Mouse (Mus musculus) left cerebral cortex, postnatal 25 days (tissue): ENCODE results near the gene Olfr748. TPM values are rescaled to one million over a fixed set of nuclear protein-coding genes. Genes with fewer than 3 reads are reported as not detected.
"Not testable (repeated sequence)": the region's sequence is repeated elsewhere in the genome, so short reads cannot be mapped to it uniquely, and the experiment has no call there.

Experiments used
- DNase-seq, 2 experiments: peaks; one replicate each; pipeline ENCODE4 v3.0.0; 2022; ENCODE audit warnings: low spot score in 2 of 2, mixed read lengths in 1 of 2
- intact Hi-C: fragments of 180-260 bp; cut with DNase I; formaldehyde crosslinking; loops from one replicate; pipeline ENCODE4 v1.15.1; 2025
- total RNA-seq, 2 experiments: library from RNA; stranded (reverse); gene quantifications; 2 replicates each; pipeline ENCODE4 v1.2.3; 2021

The Olfr748 gene
- not detected for total RNA-seq

GRCm38 (mm10) chr14:50707073-50707472 is at the start of gene Olfr748:
Gene Olfr748, plus strand, starts transcription at chr14:50707373.
- DNase-seq = no peak
- intact Hi-C loops = no loop called here

- intact Hi-C loops = no loop called here
- DNase-seq = no peak
Measured at GRCm38 (mm10) chr14:50693106-50693505, 14.1 kb upstream of the Olfr748 start, which contains the start of gene Olfr747. Gene Olfr747, minus strand, starts transcription at chr14:50693206.

- DNase-seq, intact Hi-C loops: not testable (repeated sequence)
Measured at GRCm38 (mm10) chr14:50719875-50720274, 12.7 kb downstream of the Olfr748 start.

- intact Hi-C loops, DNase-seq: not testable (repeated sequence)
Measured at GRCm38 (mm10) chr14:50722371-50722770, 15.2 kb downstream of the Olfr748 start.

- DNase-seq = no peak
- intact Hi-C loops = no loop called here
Measured at GRCm38 (mm10) chr14:50740334-50740733, 33.2 kb downstream of the Olfr748 start.

GRCm38 (mm10) chr14:50741584-50741983 is 34.4 kb downstream of the Olfr748 start:
- no peak for DNase-seq
- intact Hi-C loops = no loop called here

GRCm38 (mm10) chr14:50744994-50745393 is 37.8 kb downstream of the Olfr748 start, which contains the start of gene Olfr749:
Gene Olfr749, minus strand, starts transcription at chr14:50745094.
- no peak for DNase-seq
- intact Hi-C loops = no loop called here

- intact Hi-C loops = no loop called here
Measured at GRCm38 (mm10) chr14:50758416-50759085, 51.4 kb downstream of the Olfr748 start.

More at GRCm38 (mm10) chr14:50758416-50759085, 51.4 kb downstream of the Olfr748 start:
- DNase-seq = peak; percentile 41 to 49

Other genes starting within 250 kb of the Olfr748 start
- not detected for gene Olfr741, start 234.6 kb upstream of the Olfr748 start, total RNA-seq
- not detected for gene Olfr742, start 203.8 kb upstream of the Olfr748 start, total RNA-seq
- gene Olfr743, start 185.5 kb upstream of the Olfr748 start, total RNA-seq = not detected
- not detected for gene Olfr744, start 92.5 kb upstream of the Olfr748 start, total RNA-seq
- gene Olfr745, start 68.0 kb upstream of the Olfr748 start, total RNA-seq = not detected
- not detected for gene Olfr746, start 60.3 kb upstream of the Olfr748 start, total RNA-seq
- not detected for gene Olfr747, start 14.2 kb upstream of the Olfr748 start, total RNA-seq
- gene Olfr749, start 37.7 kb downstream of the Olfr748 start, total RNA-seq = not detected
- 10 to 100 TPM; 57.2 to 63.9 TPM for gene Ttc5, start 78.1 kb downstream of the Olfr748 start, total RNA-seq
- not detected for gene Ccnb1ip1, start 100.4 kb downstream of the Olfr748 start, total RNA-seq
- gene Parp2, start 100.5 kb downstream of the Olfr748 start, total RNA-seq = 10 to 100 TPM; 23.0 to 24.7 TPM
- 1 to 10 TPM; 2.4 to 5.0 TPM for gene Tep1, start 163.2 kb downstream of the Olfr748 start, total RNA-seq
- 1 to 10 TPM; 2.3 to 3.2 TPM for gene Klhl33, start 190.1 kb downstream of the Olfr748 start, total RNA-seq
- gene Osgep, start 217.5 kb downstream of the Olfr748 start, total RNA-seq = 10 to 100 TPM; 30.7 to 34.6 TPM
- gene Apex1, start 217.6 kb downstream of the Olfr748 start, total RNA-seq = 10 to 100 TPM; 51.7 to 55.9 TPM
- gene Pip4p1, start 223.5 kb downstream of the Olfr748 start, total RNA-seq = 100 to 1,000 TPM in 1 of 2 experiments, 10 to 100 TPM in 1; 97.5 to 102 TPM
- gene Pnp, start 223.7 kb downstream of the Olfr748 start, total RNA-seq = 10 to 100 TPM; 12.0 to 13.6 TPM
- gene Gm49342, start 237.1 kb downstream of the Olfr748 start, total RNA-seq = 10 to 100 TPM; 11.4 to 18.0 TPM
- 1 to 10 TPM; 1.1 to 1.9 TPM for gene Pnp2, start 248.6 kb downstream of the Olfr748 start, total RNA-seq